Mouse (Mus musculus) Patski (cell line): ENCODE measurements around the gene Hopx. TPM values are rescaled to one million over a fixed set of nuclear protein-coding genes. Genes with fewer than 3 reads are reported as not detected.

ENCODE experiments used
- ATAC-seq: fragments of 100-300 bp; one replicate; pipeline ENCODE4 v1.8.0; 2021
- CTCF ChIA-PET: fragments of 350-600 bp; sonication (Branson Sonifier 250); formaldehyde crosslinking; loops from one replicate; lab custom pipeline; 2022; ENCODE audit warnings: inconsistent platforms; lab: Charles Lee
- POLR2A ChIA-PET: fragments of 350-600 bp; sonication (Branson Sonifier 250); formaldehyde crosslinking; loops from one replicate; lab custom pipeline; 2022; ENCODE audit warnings: antibody characterized with exemption, inconsistent platforms; lab: Charles Lee
- DNase-seq: peaks from one replicate; pipeline ENCODE4 v3.0.0-alpha.2; 2011; ENCODE audit warnings: low read depth, low spot score
- H3K27me3 ChIP-seq: fragments of 371-371 bp; one replicate; pipeline ENCODE4 v1.5.1; 2021
- CTCF ChIP-seq: fragments of 100-300 bp; IDR thresholded peaks from one replicate; pipeline ENCODE4 v1.5.1; 2021
- in situ Hi-C: fragments of 300-500 bp; cut with MboI; formaldehyde crosslinking; loops from 3 replicates; pipeline ENCODE4 v1.11.1; 2018; ENCODE audit warnings: low pct_unique_long_range_greater_than_20kb, mixed read lengths
- polyA plus RNA-seq: library from polyadenylated mRNA; unstranded; gene quantifications from one replicate; pipeline ENCODE4 v1.2.3, GENCODE M21; 2021

Hopx gene
- polyA plus RNA-seq, 1 experiment from 2014 or later = not detected

- DNase-seq (no peak), ATAC-seq (no peak)
- in situ Hi-C loops = no loop called here
- POLR2A ChIA-PET = no interaction called here
- TF ChIP-seq CTCF = no peak
- CTCF ChIA-PET = interaction anchor here (1.4 kb wide), 1 partner anchor 10 kb away, joined by 3 read pairs; no protein-coding TSS in a partner anchor
- peaks cover 22% of the 10 kb centered on the region for H3K27me3 ChIP-seq
These were observed 70.6 kb downstream of the Hopx start for GRCm38 (mm10) chr5:77044362-77044761.

GRCm38 (mm10) chr5:77039391-77039790 is 75.5 kb downstream of the Hopx start:
- ChIA-PET CTCF (no interaction called here), POLR2A (no interaction called here)
- TF ChIP-seq CTCF = no peak
- DNase-seq (no peak), ATAC-seq (no peak)
- H3K27me3 ChIP-seq = peaks cover 24% of the 10 kb centered on the region
- in situ Hi-C loops = no loop called here

DNA sequence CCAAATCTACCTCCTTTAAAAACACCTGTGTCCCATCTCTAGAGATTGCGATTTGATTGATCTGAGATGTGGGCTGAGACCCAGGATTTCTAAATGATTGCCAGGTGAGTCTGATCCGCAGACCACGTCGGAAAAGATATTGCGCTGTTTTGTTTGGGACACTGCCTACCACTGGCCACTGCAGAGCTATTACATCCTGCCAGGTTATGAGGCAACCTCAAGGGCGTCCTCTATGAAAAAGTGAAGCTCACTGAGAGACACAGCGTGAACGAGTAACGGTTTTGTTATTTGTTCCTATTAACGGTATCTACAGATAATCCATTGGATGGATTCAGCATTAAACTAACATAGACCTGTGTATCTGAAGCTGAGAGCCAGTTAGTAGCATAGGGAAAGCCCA is 76.5 kb downstream of the Hopx start:
- ATAC-seq (no peak), DNase-seq (no peak)
- TF ChIP-seq CTCF = no peak
- POLR2A ChIA-PET = no interaction called here
- CTCF ChIA-PET = interaction anchor here (0.6 kb wide), 1 partner anchor 9 kb away, joined by 3 read pairs; no protein-coding TSS in a partner anchor
- in situ Hi-C loops = no loop called here
- H3K27me3 ChIP-seq = peaks cover 19% of the 10 kb centered on the region

Other genes with a start within 250 kb of the Hopx start
- gene Aasdh, start 209.6 kb downstream of the Hopx start, polyA plus RNA-seq = 17.1 TPM
- 335 TPM for gene Paics, start 163.8 kb downstream of the Hopx start, polyA plus RNA-seq
- gene Ppat, start 163.5 kb downstream of the Hopx start, polyA plus RNA-seq = 30.8 TPM
- 123 TPM for gene Srp72, start 140.4 kb downstream of the Hopx start, polyA plus RNA-seq
- 0.23 TPM for gene Arl9, start 111.1 kb downstream of the Hopx start, polyA plus RNA-seq
- gene Thegl, start 99.1 kb downstream of the Hopx start, polyA plus RNA-seq = not detected
- not detected for gene Spink2, start 96.3 kb upstream of the Hopx start, polyA plus RNA-seq
- gene Rest, start 150.4 kb upstream of the Hopx start, polyA plus RNA-seq = 25.7 TPM
- gene Noa1, start 195.0 kb upstream of the Hopx start, polyA plus RNA-seq = 28.2 TPM
- 75.3 TPM for gene Polr2b, start 195.0 kb upstream of the Hopx start, polyA plus RNA-seq